ENCODE assay signal across 8 mouse cellular contexts in the genomic region with DNA sequence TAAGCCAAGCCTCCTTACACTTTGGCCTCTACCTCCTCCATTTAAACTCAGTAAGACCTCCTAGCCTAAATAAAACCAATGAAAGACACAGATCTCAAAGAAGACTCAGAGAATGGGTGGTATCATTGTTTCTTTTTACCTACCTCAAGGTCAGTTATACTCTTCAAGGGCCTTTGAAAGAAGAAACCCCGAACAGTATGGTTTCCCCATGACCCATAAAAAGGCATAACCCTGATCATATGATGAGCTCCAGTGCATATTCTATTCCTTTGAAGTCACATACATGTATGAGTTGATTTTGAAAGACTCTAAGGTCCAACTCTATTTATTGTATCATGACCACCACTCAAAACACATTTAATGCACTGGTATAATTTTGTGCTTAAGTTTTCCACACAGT. TPM values are rescaled to one million over a fixed set of nuclear protein-coding genes. Genes with fewer than 3 reads are reported as not detected.
DNase-seq lines count a peak whose midpoint lies in the region; ATAC-seq and TF ChIP-seq lines count a peak whose summit lies in the region.

A gene (plus strand): TSS at position 301 of the 400 bp plus-strand sequence.

- H3ac ChIP-seq in C2C12 (ENCODE audit: control insufficient read depth, insufficient read length, low read depth) = peak within 1 kb of the TSS; percentile 79

- H3K79me2 ChIP-seq in C2C12 (ENCODE audit: control insufficient read depth, insufficient read depth) = peaks cover 35% of the 10 kb centered on the region
- peaks cover 36% of the 10 kb centered on the region for H3K79me2 ChIP-seq in macrophage (ENCODE audit: inconsistent target)

- no peak for DNase-seq in urinary bladder, adult 2 months (ENCODE audit: low spot score)
- no peak for DNase-seq in thymus, postnatal 10 days (ENCODE audit: low spot score in 2 of 2)
- DNase-seq in urinary bladder, adult 18-20 months (ENCODE audit: low spot score in 2 of 2) = no peak

- no peaks in the 10 kb centered on the region for H3K36me3 ChIP-seq in C2C12 (ENCODE audit: control insufficient read depth, insufficient read depth)
- H3K36me3 ChIP-seq in E14TG2a.4 (ENCODE audit: insufficient read depth, low read length) = peaks cover 6% of the 10 kb centered on the region; the same call in 1 of the 2 replicates
- H3K36me3 ChIP-seq in forebrain, embryonic 12.5 days (replicated peaks) = no peaks in the 10 kb centered on the region
- H3K36me3 ChIP-seq in hindbrain, embryonic 13.5 days = no peaks in the 10 kb centered on the region
- no peaks in the 10 kb centered on the region for H3K36me3 ChIP-seq in macrophage (ENCODE audit: inconsistent target)

- H3K27ac ChIP-seq in forebrain, embryonic 12.5 days = no peak within 1 kb of the TSS
- peak within 1 kb of the TSS; percentile 71; the same call in 1 of the 2 replicates for H3K27ac ChIP-seq in hindbrain, embryonic 13.5 days
- H3K27ac ChIP-seq in macrophage = no peak within 1 kb of the TSS

- H3K4me3 ChIP-seq in C2C12 (ENCODE audit: insufficient read depth, poor library complexity, severe bottlenecking) (peak within 1 kb of the TSS; percentile 57), E14TG2a.4 (replicated peaks; ENCODE audit: low read length) (peak within 1 kb of the TSS; percentile 90), macrophage (ENCODE audit: inconsistent target) (no peak within 1 kb of the TSS; the same call in 1 of the 2 replicates)
- peak within 1 kb of the TSS; percentile 75 for H3K4me3 ChIP-seq in forebrain, embryonic 12.5 days (replicated peaks)
- peak within 1 kb of the TSS; percentile 73 for H3K4me3 ChIP-seq in hindbrain, embryonic 13.5 days

- H3K9me3 ChIP-seq in E14TG2a.4 (ENCODE audit: low read length) = no peaks in the 10 kb centered on the region
- no peaks in the 10 kb centered on the region for H3K9me3 ChIP-seq in forebrain, embryonic 12.5 days
- no peaks in the 10 kb centered on the region for H3K9me3 ChIP-seq in hindbrain, embryonic 13.5 days

- TF ChIP-seq CTCF in C2C12 (IDR thresholded peaks at IDR 0.05; ENCODE audit: control insufficient read depth, insufficient read depth, insufficient read length) (no peak), E14TG2a.4 (conservative IDR thresholded peaks at IDR 0.05; ENCODE audit: low read length) (no peak)

- peak within 1 kb of the TSS; percentile 81 for H3K4me2 ChIP-seq in forebrain, embryonic 12.5 days
- H3K4me2 ChIP-seq in hindbrain, embryonic 13.5 days = peak within 1 kb of the TSS; percentile 80

- H3K4me1 ChIP-seq in E14TG2a.4 (replicated peaks; ENCODE audit: low read depth, low read length) = peaks cover 45% of the 10 kb centered on the region
- peaks cover 11% of the 10 kb centered on the region; the same call in 1 of the 2 replicates for H3K4me1 ChIP-seq in forebrain, embryonic 12.5 days
- peaks cover 13% of the 10 kb centered on the region for H3K4me1 ChIP-seq in hindbrain, embryonic 13.5 days (replicated peaks)

- ATAC-seq in forebrain, embryonic 12.5 days (ENCODE audit: low FRiP score) = no peak
- no peak for ATAC-seq in hindbrain, embryonic 13.5 days (ENCODE audit: low FRiP score)

- peaks cover 11% of the 10 kb centered on the region for H3K79me3 ChIP-seq in C2C12 (ENCODE audit: low read depth)

- H3K9ac ChIP-seq in forebrain, embryonic 12.5 days = peak within 1 kb of the TSS; percentile 69
- peak within 1 kb of the TSS; percentile 77 for H3K9ac ChIP-seq in hindbrain, embryonic 13.5 days

- WGBS in forebrain, embryonic 12.5 days = 100% methylated on average over 1 of the region's 1 CpGs
- 98% methylated on average over 1 of the region's 1 CpGs for WGBS in hindbrain, embryonic 13.5 days
- WGBS in macrophage (ENCODE audit: missing documents) = 100% methylated on average over 1 of the region's 1 CpGs

- no peaks in the 10 kb centered on the region for H3K27me3 ChIP-seq in C2C12 (ENCODE audit: control insufficient read depth, insufficient read depth, insufficient read length)
- peaks cover 14% of the 10 kb centered on the region for H3K27me3 ChIP-seq in E14TG2a.4 (ENCODE audit: insufficient read depth, low read length)
- H3K27me3 ChIP-seq in forebrain, embryonic 12.5 days = peaks cover 10% of the 10 kb centered on the region
- H3K27me3 ChIP-seq in hindbrain, embryonic 13.5 days = peaks cover 14% of the 10 kb centered on the region

TF ChIP-seq in C2C12, 6 proteins besides CTCF, POLR2A, EP300 and RAD21:
- TF ChIP-seq MYOD1 (IDR thresholded peaks at IDR 0.05; ENCODE audit: control insufficient read depth, insufficient read length, low read depth) (no peak), FOSL1 (IDR thresholded peaks at IDR 0.05; ENCODE audit: insufficient read depth, low read length, poor library complexity, severe bottlenecking) (no peak), MYOG (IDR thresholded peaks at IDR 0.05; ENCODE audit: control insufficient read depth, extremely low read depth, insufficient read length) (no peak), USF1 (IDR thresholded peaks at IDR 0.05; ENCODE audit: low read depth) (no peak), MAX (IDR thresholded peaks at IDR 0.05) (no peak), CEBPB (IDR thresholded peaks at IDR 0.05; ENCODE audit: low read depth) (no peak)

RNA-seq across cellular contexts. Expression of the gene that starts here (rescaled TPM):
- polyA plus RNA-seq in C2C12 (2012; fragmentation: generic; extraction: Trizol) = 4.2 TPM
- 2.3 and 3.2 TPM in 2 replicates for polyA plus RNA-seq in forebrain, embryonic 12.5 days (2016; fragmentation: Nextera tagmentation; extraction: Ambion mirVana)
- polyA plus RNA-seq in hindbrain, embryonic 13.5 days (2015; fragmentation: Nextera tagmentation; extraction: Ambion mirVana) = 2.3 and 3.1 TPM in 2 replicates
- total RNA-seq in macrophage (2018; cell fraction: chromatin; rRNA removed) = 100 to 1,000 TPM in 21 of 26 experiments, 10 to 100 TPM in 5; 47.4 to 927 (median 240) TPM
- 100 to 1,000 TPM in 12 of 26 experiments, 10 to 100 TPM in 14; 18.1 to 317 (median 98.3) TPM for total RNA-seq in macrophage (2018; cell fraction: cytosol; rRNA removed)
- 100 to 1,000 TPM in 22 of 26 experiments, 10 to 100 TPM in 4; 37.5 to 577 (median 218) TPM for total RNA-seq in macrophage (2018; cell fraction: nucleus; rRNA removed)
- polyA plus RNA-seq in macrophage (2018) = 13.4 to 69.7 TPM (median 35.1 TPM) in 3 replicates
- polyA plus RNA-seq in urinary bladder, adult 2 months (2012; rRNA removed) = 5.2 and 5.5 TPM in 2 replicates
